Mouse (Mus musculus) midbrain, embryonic 11.5 days (tissue): ENCODE results near the gene Nudt1. TPM values are rescaled to one million over a fixed set of nuclear protein-coding genes. Genes with fewer than 3 reads are reported as not detected.

Experiments used
- ATAC-seq: fragments of 200-750 bp; cut with Nextera tagmentation; 2 replicates; pipeline ENCODE4 v1.8.0; 2017; ENCODE audit warnings: moderate TSS enrichment, moderate library complexity; ENCODE audit not compliant: low FRiP score
- DNase-seq: peaks from one replicate; pipeline ENCODE4 v3.0.0; 2015; ENCODE audit warnings: low spot score; ENCODE audit errors: missing footprints
- H3K27ac ChIP-seq: fragments of 300-500 bp; sonication (generic); 2 replicates; pipeline ENCODE4 v1.5.1; 2014; ENCODE audit warnings: low read depth, low read length
- H3K27me3 ChIP-seq: fragments of 300-500 bp; sonication (generic); 2 replicates; pipeline ENCODE4 v1.6.1; 2014; ENCODE audit warnings: mild to moderate bottlenecking, low read length, moderate library complexity, mixed read lengths; ENCODE audit not compliant: control insufficient read depth, insufficient read depth
- H3K36me3 ChIP-seq: fragments of 300-500 bp; sonication (generic); 2 replicates; pipeline ENCODE4 v1.6.1; 2014; ENCODE audit warnings: mild to moderate bottlenecking, low read length, moderate library complexity, mixed read lengths; ENCODE audit not compliant: control insufficient read depth, insufficient read depth
- H3K4me1 ChIP-seq: fragments of 300-500 bp; sonication (generic); 2 replicates; pipeline ENCODE4 v1.6.1; 2014; ENCODE audit warnings: low read length; ENCODE audit not compliant: control insufficient read depth, insufficient read depth
- H3K4me2 ChIP-seq: fragments of 300-500 bp; sonication (generic); 2 replicates; pipeline ENCODE4 v1.6.1; 2014; ENCODE audit warnings: mild to moderate bottlenecking, moderate library complexity
- H3K4me3 ChIP-seq: fragments of 300-500 bp; sonication (generic); 2 replicates; pipeline ENCODE4 v1.5.1; 2014; ENCODE audit warnings: low read depth, low read length
- H3K9ac ChIP-seq: fragments of 300-500 bp; sonication (generic); 2 replicates; pipeline ENCODE4 v1.6.1; 2014; ENCODE audit warnings: low read length
- H3K9me3 ChIP-seq: fragments of 300-500 bp; sonication (generic); 2 replicates; pipeline ENCODE4 v1.6.1; 2016; ENCODE audit warnings: low read length; ENCODE audit not compliant: control insufficient read depth
- WGBS: fragments of 180-500 bp; shearing (Covaris S2); extraction: QIAGEN DNeasy Blood & Tissue Kit; methylation state at CpG from one replicate; pipeline ENCODE4 v1.1.7; 2014; 5-methylcytosine and 5-hydroxymethylcytosine counted together
- polyA plus RNA-seq: library from polyadenylated mRNA; unstranded; fragments of >200 nt; fragmentation: Nextera tagmentation; extraction: Ambion mirVana; gene quantifications from 2 replicates; pipeline ENCODE4 v1.2.1, GENCODE M21; 2014

Gene Nudt1
- polyA plus RNA-seq, 1 experiment from 2014 or later = 48.5 TPM

DNA sequence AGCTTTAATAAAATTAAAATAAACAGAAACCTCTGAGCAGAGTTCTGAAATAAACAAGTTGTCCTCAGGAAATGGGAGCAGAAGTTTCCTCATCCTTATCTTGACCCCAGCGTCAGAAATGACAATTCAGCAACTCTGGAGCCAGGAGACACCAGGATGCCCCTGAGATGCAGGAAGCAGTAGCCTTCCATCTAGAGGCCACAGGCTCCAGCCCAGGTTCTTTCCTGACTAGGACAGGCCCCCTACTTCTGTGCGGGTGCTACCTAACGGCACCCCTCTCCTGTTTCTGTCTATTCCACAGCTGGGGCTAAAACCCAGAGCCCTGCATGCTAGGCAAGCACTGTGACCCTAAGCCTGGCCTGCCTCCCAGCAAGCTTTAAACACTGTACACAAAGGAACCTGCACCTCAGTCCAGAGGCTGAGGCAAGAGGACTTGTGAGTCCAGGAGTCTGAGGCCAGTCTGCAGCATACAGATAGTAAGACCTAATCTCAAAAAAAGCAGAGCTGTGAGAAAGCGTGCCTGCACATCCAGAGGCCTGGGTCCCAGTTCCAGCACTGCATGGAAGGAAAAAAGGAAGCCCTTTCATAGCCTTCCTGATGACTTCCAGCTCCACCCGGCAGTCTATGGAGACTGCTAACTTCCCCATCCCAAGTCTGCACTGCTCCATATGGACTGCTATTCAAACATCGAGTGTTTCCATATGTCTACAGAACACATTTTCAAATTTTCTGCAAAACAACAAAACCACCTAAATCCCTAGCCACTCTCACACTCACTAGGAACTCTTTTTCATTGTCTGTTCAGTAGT is 49.2 kb downstream of the Nudt1 start:
- Histone ChIP-seq H3K36me3 (no peaks in the 10 kb centered on the region), H3K9ac (no peak overlapping the region), H3K27ac (no peak overlapping the region), H3K4me1 (no peaks in the 10 kb centered on the region), H3K4me3 (no peak overlapping the region), H3K27me3 (no peaks in the 10 kb centered on the region), H3K9me3 (no peaks in the 10 kb centered on the region), H3K4me2 (no peak overlapping the region)
- ATAC-seq = no peak
- WGBS = 86% methylated on average over 6 of the region's 6 CpGs
- peak; percentile 6 for DNase-seq

DNA sequence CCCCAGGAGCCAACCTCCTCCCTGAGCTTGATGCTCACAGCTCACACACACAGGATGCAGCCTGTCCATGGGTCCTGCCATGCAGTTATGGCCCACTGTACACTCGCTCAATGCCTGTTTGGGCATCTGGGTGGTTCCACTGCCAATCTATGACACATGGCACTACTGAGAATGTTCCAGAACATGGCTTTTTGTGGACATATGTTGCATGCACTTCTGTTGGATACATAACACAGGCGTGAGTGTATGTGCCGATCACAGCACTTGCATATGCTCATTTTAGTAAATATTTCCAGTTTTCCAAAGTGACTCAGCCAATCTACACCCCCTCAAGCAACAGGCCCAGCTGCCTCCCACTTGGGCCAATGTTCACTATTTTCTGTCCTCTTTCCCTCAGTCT is 50.2 kb downstream of the Nudt1 start:
- Histone ChIP-seq H3K36me3 (no peaks in the 10 kb centered on the region), H3K4me2 (no peak overlapping the region), H3K4me3 (no peak overlapping the region), H3K27me3 (no peaks in the 10 kb centered on the region), H3K27ac (no peak overlapping the region), H3K9me3 (no peaks in the 10 kb centered on the region), H3K9ac (no peak overlapping the region), H3K4me1 (no peaks in the 10 kb centered on the region)
- DNase-seq = peak; percentile 33
- WGBS = 100% methylated on average over 3 of the region's 3 CpGs
- no peak for ATAC-seq

DNA sequence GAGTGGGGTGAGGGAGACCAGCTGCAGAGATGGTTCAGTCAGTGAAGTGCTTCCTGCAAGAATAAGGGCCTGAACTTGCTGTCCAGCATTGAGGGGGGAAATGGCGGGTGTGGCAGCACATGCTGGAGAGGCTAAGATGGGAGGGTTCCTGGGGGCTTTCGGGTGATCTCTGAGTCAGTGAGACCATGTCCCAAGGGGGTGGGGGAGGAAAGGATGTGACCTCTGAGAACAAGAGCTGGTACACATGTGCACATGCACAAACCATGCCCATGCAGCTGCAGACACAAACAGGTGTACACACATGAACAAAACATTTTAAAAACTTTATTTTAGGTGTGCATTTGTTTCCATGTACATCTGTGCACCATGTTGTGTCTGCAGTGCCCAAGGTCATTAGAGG is 52.3 kb downstream of the Nudt1 start:
- Histone ChIP-seq H3K4me3 (no peak overlapping the region), H3K27ac (no peak overlapping the region), H3K9me3 (no peaks in the 10 kb centered on the region), H3K4me1 (no peaks in the 10 kb centered on the region), H3K4me2 (no peak overlapping the region), H3K27me3 (no peaks in the 10 kb centered on the region), H3K9ac (no peak overlapping the region), H3K36me3 (no peaks in the 10 kb centered on the region)
- peak; percentile 4 for DNase-seq
- 75% methylated on average over 2 of the region's 2 CpGs for WGBS
- no peak for ATAC-seq

DNA sequence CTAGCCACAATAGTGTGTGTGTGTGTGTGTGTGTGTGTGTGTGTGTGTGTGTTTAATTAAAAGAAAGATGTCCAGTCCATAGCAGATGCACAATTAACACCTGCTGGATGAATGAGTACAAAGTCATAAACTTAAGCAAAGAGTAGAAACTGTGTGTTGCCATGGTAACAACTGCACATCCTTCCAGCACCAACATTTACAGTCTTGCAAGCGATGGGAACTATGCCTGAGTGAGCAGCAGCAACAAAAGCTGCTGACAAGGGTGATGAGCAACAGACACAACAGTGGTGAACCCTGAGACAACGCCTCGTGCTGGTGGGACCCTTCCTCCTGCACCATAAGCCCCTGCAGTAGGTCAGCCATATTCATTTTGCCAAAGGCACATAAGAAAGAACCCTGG is 52.8 kb downstream of the Nudt1 start:
- Histone ChIP-seq H3K4me1 (no peaks in the 10 kb centered on the region), H3K9ac (no peak overlapping the region), H3K27me3 (no peaks in the 10 kb centered on the region), H3K4me3 (no peak overlapping the region), H3K4me2 (no peak overlapping the region), H3K36me3 (no peaks in the 10 kb centered on the region), H3K27ac (no peak overlapping the region), H3K9me3 (no peaks in the 10 kb centered on the region)
- ATAC-seq (no peak), DNase-seq (peak; percentile 47)
- 74% methylated on average over 3 of the region's 3 CpGs for WGBS

DNA sequence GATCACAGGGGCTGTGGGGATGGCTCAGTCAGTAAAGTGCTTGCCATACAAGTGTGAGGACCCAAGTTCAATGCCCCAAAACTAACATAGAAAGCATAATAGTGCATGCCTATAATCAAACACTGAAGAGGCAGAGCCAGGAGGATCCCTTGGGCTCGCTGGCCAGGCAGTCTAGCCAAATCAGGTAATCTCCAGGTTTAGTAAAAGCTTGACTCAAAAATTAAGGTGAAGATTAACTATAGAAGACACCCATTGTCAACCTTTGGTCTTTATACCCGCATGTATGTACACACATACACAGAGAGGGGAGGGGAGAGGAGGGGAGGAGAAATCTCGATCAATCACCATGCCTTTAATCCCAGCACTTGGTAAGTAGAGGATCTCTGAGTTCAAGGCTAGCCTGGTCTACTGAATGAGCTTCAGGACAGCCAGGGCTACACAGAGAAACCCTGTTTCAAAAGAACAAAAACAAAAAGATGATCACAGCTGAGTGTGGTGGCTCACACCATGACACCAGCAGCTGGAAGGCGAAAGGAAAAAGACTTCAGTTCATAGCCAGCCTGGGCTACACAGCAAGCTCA is 53.9 kb downstream of the Nudt1 start:
- Histone ChIP-seq H3K9me3 (no peaks in the 10 kb centered on the region), H3K4me1 (no peaks in the 10 kb centered on the region), H3K4me2 (no peak overlapping the region), H3K27me3 (no peaks in the 10 kb centered on the region), H3K4me3 (no peak overlapping the region), H3K36me3 (no peaks in the 10 kb centered on the region), H3K9ac (no peak overlapping the region), H3K27ac (no peak overlapping the region)
- ATAC-seq (no peak), DNase-seq (peak; percentile 64)
- WGBS = 79% methylated on average over 4 of the region's 4 CpGs

DNA sequence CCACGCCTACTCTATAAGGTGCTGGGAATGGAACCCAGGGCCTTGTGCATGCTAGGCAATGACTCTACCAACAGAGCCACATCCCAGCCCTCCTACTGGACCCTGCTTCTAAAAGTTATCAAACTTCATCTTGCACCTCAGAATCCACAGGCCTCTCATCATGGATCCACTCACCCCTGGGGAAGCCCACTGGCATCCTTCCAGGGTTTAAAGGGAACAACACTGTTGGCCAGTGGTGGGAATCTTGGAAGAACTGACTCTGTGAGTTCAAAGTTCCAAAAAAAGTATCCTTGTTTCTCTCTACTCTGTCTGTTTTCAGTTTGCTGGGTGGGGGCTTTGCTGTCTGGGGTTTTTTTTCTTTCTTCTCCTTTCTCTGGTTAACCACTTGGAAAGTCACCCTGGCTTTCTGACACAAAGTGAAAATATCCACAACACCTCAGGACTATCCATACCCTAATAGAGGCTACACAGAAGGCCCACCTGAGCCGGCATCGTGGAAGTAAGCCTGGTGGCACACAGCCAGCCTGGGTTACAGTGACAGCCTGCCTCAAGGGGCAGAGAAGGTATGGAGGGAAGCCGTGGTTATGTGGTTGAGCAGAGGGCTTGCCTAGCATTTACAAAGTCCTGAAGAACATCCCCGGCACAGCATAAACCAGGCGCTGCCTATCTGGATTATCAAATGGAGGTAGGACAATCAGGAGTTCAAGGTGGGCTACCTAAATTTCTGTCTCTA is 56.8 kb downstream of the Nudt1 start:
- no peaks in the 10 kb centered on the region for H3K36me3 ChIP-seq
- no peak for ATAC-seq
- H3K27me3 ChIP-seq = no peaks in the 10 kb centered on the region
- no peak overlapping the region for H3K4me2 ChIP-seq
- H3K27ac ChIP-seq = no peak overlapping the region
- peak; percentile 69 for DNase-seq
- no peaks in the 10 kb centered on the region for H3K4me1 ChIP-seq
- no peak overlapping the region for H3K9ac ChIP-seq
- no peak overlapping the region for H3K4me3 ChIP-seq
- WGBS = 93% methylated on average over 6 of the region's 6 CpGs
- no peaks in the 10 kb centered on the region for H3K9me3 ChIP-seq

DNA sequence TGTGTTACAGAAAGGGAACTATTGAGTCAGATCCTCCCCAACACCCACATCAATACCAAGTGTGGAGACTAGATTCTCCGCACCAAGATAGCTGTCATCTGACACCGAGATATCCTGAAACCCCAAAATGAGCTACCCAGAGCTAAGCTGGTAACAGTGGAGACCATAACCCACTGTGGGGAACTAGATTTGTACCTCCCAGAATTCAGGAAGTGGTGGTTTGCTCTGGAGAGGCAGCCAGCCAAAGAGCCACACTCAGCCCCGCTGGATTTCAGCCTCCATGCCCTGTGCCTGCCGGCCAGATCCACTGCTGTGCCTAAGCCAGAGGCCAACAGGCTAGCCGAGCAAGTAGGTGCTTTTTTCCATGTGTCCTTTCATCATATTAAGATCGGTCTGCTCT is 57.8 kb downstream of the Nudt1 start:
- peak; percentile 28 for DNase-seq
- Histone ChIP-seq H3K4me2 (no peak overlapping the region), H3K27me3 (no peaks in the 10 kb centered on the region), H3K4me1 (peaks cover 8% of the 10 kb centered on the region; the same call in 1 of the 2 replicates), H3K9me3 (no peaks in the 10 kb centered on the region), H3K27ac (no peak overlapping the region), H3K36me3 (no peaks in the 10 kb centered on the region), H3K4me3 (no peak overlapping the region), H3K9ac (no peak overlapping the region)
- ATAC-seq = no peak
- WGBS = 79% methylated on average over 6 of the region's 6 CpGs

DNA sequence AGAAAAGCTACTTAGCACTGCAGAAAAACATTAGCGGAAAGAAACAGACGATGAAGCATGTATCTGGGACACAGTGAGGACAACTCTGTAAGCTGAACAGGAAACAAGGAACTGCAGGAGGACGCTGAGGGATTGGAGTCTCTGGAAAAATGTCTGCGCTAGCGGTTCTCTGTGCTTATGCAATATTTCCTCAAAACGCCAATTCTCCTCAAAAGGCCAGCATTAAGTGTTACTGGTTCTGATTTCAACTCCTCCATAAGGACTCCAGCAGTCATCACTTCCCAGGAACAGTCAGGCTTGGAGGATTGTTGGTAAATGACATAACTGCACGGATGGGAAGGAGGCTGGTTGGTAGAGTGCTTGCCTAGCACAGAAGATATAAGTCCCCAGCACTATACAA is 59.7 kb downstream of the Nudt1 start:
- no peak overlapping the region for H3K9ac ChIP-seq
- H3K27me3 ChIP-seq = no peaks in the 10 kb centered on the region
- no peak overlapping the region for H3K4me3 ChIP-seq
- H3K4me2 ChIP-seq = no peak overlapping the region
- no peaks in the 10 kb centered on the region for H3K9me3 ChIP-seq
- no peak for ATAC-seq
- DNase-seq = peak; percentile 31
- peaks cover 8% of the 10 kb centered on the region; the same call in 1 of the 2 replicates for H3K4me1 ChIP-seq
- no peak overlapping the region for H3K27ac ChIP-seq
- no peaks in the 10 kb centered on the region for H3K36me3 ChIP-seq
- WGBS = 86% methylated on average over 7 of the region's 7 CpGs

DNA sequence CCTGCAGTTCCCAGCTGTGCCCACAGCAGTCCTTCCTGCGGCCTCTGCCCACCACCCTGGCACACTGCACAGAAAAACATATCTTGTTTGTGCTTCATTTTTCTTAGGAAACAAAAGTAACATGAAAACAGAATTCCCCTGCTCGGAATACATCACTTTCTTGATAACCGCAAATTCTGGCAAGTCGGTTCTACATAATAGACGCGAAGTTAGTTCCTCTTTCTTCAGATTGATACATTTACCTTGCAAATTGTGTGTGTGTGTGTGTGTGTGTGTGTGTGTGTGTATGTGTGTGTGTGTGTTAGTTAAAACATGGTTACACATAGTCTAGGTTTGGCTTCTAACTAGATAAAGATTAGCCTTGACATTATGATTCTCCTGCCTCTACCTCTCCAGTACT is 61.2 kb downstream of the Nudt1 start:
- no peaks in the 10 kb centered on the region for H3K27me3 ChIP-seq
- no peak overlapping the region for H3K4me2 ChIP-seq
- peaks cover 8% of the 10 kb centered on the region; the same call in 1 of the 2 replicates for H3K4me1 ChIP-seq
- H3K9me3 ChIP-seq = no peaks in the 10 kb centered on the region
- DNase-seq (no peak), ATAC-seq (no peak)
- no peak overlapping the region for H3K27ac ChIP-seq
- H3K9ac ChIP-seq = no peak overlapping the region
- no peaks in the 10 kb centered on the region for H3K36me3 ChIP-seq
- WGBS = 95% methylated on average over 6 of the region's 6 CpGs
- H3K4me3 ChIP-seq = no peak overlapping the region
